Mouse (Mus musculus) T-cell, adult 2 months (primary cell): ENCODE measurements around the gene Krtap7-1.

Experiments
- DNase-seq: peaks from one replicate; pipeline ENCODE4 v3.0.0; 2022; ENCODE audit warnings: low spot score

Gene Krtap7-1

DNA sequence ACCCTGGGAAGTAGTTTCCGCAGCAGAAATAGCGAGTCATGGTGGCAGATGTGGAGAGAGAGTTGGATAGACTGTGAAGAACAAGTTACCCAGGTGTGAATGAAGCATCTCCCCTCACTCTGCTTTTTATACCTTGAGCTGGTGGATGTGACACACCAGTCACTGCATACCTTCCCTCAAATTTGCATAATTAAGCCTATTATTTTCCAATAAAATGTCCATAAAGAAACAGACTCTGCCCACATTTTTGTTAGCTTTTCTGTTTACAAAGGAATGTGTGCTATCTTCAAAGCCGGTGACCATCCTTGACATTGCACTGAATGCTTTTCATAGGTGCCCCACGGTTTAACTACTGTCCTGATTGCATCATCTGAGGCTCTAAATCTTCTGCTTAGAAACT, at the start of gene Krtap7-1:
TSS of gene Krtap7-1 (minus strand) at position 101 of the 400 bp plus-strand sequence.
- no peak for DNase-seq

DNA sequence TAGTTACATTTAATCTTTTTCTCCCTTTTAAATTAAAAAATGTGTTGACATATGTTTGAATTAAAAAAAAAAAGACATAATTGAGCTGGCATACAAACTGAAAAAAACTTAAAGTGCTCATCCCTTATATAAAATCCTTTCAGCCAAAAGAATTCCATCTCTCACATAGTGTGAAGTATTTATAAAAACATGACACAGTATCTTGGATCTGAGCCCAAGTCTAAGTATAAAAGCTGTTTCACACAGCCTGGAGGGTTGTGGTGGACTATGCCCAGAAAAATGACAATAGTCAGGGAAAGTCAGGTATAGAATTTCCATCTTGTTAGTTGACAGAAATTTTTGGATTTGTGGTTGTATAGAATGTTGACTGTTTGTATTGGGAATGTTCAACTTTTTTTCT, 42.2 kb upstream of the Krtap7-1 start:
- no peak for DNase-seq

DNA sequence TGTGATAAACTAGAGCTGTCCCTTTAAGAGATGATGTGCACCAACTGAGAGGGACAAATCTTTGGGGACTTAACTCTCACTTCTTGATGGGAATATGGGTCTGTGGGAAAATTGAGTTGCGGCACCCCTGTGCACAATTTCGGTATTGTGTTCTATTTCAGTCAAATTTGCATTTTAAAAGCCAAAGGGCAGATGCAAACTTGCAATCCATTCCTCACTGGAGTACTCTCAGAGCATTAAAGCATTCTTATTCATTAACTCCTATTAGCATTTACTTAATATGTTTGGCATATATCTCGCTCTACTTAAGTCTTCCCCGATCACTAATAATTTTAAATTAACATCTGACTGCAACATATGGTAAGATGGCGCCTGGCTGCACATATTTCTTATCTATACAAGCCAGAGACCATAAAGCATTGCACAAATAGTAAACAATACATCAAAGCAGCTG, 29.9 kb upstream of the Krtap7-1 start:
- DNase-seq, result no peak

DNA sequence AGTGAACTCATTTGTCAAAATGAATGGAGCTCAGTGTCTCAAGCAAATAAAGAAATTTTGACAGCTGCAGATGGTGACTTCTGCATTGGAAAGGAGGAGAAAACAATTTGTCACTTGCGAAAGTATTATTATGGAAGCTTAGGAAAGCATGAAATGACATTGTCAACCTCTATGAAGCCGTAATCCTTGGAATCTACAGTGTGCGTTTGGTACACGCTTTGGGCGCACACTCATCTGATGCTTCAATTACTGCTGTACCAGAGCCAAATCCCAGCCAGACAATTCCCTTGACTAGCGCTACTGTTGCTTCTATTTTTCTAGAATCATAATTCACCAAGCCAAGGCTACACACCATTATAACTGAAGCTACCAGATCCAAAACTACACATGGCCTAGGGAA, 29.2 kb upstream of the Krtap7-1 start:
- no peak for DNase-seq

DNA sequence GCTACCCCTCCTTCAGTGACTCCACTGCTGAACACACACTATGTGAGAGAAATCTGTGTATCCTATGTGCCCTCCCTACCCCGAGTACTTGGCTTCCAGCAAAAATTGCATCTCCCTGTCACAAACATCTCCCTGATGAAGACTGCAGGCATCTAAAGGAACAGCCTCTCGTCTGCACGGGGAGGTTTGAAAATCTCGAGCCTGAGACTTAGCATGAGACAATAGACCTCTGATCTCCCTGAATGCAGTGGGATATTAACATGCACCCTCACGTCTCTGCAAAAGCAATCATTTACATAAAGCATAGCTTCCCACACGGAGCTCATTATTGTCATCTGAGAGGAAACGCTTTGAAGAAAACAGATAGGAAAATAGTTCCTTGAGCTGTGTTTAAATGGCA, 22.4 kb upstream of the Krtap7-1 start:
- no peak for DNase-seq

DNA sequence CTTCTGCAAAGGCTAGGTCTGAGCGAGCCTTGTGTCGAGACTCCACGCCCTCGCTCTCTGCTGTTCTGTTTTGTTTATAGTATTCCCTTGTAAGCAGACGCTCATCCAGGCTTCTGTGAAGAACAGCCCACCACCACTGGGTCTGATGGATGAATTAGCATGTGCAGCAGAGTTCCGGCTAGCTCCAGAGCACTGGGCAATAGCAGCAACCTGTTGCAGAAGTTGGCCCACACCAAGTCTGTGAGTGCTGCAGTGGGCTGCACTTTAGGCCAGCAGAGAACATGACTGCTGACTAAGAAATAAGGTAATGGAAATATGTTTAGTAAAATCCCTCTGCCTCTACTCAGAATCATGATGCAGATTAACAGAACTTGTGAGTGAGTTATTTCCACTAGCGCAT, 21.7 kb upstream of the Krtap7-1 start:
- no peak for DNase-seq

DNA sequence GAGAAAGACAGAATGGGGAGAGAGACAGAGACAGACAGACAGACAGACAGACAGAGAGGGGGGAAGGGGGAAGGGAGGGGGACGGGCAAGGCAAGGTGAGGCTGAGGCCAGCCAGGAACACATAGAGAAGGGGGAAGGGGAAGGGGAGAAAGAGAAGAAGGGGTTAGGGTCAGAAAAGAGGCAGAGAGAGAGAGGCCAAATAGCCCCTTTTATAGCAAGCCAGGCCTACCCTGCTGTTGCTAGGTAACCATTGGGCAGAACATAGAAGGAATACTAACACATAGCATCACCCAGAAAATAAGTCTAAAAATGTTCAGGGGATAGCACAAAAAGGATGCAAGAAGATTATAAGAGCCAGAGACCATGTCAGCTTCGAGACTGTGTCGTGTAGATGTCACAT, 20.3 kb upstream of the Krtap7-1 start:
- no peak for DNase-seq

DNA sequence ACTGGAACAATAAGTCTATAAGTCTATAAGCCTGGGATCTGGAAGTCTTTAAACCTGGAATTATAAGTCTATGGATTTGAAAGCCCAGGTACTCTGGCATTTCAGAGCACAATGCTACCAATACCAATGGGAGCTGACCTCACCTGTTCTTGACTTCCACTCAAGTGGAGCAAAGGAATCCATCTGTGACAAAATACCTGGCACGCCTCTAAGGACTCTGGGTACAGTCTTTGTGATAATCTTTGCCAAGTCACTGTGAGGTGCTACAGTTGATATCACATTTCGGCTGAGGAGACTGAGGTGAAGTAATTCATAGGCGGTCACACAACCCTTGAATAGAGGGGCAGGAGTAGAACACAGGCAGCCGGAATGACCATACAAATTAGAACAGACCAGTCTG, 12.9 kb upstream of the Krtap7-1 start:
- DNase-seq, result no peak

DNA sequence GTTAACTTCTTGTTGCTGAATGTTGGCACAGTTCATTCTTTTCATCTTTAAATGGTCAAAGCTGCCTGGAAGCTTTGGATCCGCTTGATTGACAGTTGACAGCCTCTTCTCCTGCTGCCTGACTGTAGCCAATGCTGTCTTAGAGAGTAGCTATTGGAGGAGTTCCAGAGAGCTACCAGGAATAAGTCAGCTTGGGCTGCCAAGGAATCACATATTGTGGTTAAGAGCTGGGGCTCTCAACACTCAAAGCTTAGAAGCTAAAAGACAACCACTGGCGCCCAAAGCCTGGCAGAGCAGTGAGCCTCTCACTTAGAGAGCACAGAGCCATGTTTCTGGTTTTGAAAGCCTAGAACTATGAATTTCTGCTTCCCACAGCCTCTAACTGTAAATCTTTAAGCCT, 12.4 kb upstream of the Krtap7-1 start:
- no peak for DNase-seq

DNA sequence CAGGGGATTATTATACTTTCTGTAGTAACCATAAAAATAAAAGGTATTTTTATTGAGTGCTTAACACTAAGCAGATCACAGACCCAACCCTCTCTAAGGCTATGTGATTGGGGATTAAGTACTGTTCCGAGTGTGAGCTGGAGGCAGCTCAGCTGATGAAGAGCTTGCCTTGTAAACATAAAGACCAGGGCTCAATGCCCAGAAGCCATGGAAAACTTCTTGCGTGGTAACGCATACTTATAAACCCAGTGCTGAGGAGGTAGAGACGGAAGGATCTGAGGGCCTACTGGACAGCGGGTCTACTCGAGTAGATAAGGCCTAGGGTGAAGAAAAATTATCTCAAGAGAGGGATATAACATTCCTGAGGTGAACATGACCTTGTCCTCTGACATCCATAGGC, 12.0 kb upstream of the Krtap7-1 start:
- DNase-seq, result no peak

DNA sequence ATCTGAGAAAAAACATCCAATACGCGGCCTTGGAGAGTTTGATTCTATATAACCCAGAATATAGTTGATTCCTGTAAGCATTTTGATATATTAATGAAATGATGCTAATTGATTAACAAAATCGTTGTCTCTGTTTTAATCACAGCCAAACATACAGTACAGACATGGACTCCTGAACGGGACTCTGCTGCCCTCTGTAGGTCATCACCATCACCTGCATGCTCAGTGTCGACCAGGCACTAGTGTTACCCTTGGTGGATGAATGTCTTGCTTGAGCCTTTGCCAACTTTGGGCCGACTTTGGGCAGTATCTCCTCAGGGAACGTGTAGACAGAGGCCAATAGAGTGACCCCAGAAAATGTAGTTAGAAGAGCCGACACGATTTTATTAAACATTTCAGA, 9.5 kb upstream of the Krtap7-1 start:
- no peak for DNase-seq

DNA sequence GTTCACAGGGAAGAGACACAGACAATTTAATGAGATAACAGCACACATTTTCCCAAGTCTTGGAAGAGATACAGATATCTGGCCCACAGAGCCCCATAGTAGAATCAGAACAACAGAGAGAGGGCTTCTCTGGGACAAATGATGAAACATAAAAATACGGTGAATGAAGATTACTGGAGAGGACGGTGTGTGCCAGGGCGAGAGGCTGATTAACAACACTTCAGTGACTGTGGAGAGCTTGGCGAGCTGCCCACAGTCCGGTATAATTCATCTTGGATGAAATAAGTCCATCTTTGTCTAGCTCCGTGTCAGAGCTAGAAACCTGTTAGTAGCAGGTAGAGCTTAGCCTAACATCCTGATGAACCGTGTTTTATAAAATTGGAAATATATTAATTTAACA, 5.3 kb upstream of the Krtap7-1 start:
- DNase-seq, result no peak

DNA sequence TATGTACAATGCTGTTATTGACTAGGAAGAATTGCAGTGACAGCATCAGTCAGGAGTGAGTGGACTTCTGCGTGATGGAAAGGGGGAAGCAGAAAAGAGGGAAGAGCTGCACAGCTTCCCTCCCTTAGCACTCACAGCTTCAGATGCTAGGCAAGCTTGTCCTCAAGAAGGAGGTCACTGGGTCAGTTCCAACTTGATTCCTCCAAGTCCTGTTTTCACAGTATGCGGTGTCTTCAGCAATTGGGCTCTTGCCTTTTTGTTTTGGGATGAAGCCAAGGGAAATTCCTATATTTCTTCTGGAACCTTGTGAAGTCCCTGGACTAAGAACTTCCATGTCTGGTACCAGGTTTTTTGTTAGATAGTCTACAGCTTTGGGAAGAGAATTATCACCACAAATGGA, 4.6 kb downstream of the Krtap7-1 start:
- DNase-seq, result no peak

DNA sequence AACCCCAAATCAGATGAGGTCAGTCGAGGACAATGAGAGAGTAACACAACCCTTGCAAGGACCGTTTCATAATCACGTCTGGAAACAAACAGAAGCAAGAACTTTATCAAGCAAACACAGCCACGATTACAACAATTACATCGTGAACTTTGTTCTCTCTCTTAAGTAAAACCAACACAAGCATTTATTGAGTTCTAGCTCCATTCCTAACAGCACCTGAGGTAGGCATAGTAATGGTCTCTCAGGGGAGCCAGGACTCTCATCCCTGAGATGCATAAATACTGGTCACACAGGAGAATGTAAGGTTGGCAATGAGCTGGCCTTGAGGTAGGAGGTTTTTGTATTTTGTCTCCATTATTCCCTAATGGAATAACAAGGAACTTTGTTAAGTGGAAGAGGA, 6.3 kb downstream of the Krtap7-1 start:
- DNase-seq, result no peak

DNA sequence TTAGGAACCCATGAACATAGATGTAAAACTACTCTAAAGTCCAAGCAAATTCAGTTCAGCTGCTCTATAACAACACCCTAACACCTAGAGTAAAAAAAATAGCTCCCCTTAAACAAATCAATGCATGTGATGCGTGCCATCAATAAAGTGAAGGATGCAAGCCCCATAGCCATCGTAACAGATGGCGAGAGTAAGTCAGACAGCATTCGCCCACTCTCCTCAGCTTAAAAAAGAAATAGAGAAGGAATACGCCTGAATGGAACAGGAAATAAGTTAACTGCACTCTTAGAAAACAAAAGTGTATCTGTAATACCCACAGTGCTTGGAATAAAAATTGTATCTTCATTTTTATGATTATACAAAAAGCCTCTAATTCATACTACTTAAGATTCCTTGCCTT, 11.1 kb downstream of the Krtap7-1 start:
- DNase-seq, result no peak

DNA sequence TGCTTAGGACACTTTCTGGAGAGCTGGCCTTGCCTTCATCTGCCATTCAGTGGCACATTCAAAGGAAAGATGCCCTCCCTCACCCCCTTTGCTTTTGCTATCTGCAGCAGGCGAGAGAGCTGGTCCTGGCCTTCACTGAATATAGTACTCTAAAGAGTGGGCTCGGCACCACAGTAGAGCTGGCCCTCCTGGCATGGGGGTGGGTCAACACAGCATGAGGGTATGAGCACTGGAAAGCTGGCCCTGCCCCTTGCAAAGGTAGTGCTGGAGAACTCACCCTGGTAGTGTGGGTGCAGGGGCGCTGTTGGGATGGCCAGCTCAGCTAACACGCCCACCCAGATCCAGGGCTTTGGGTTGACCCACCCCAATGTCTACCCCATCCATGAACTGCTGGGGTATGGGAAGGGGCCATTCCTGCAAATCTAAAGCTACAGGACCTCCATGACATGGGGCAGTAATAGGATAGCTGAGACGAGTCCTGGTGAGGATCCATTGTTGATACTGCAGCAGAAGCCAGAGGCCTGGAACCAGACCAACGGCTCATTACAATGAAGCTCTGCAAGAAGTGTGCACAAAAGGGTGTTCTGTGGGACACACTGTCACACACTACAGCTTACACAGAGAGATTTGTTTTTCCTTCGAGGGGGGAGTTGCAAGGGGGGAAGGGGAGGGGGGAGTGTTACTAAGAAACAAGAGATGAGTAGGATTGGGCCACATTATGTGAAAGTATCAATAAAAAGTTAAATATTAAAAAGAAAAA, 12.5 kb downstream of the Krtap7-1 start:
- DNase-seq, result no peak

DNA sequence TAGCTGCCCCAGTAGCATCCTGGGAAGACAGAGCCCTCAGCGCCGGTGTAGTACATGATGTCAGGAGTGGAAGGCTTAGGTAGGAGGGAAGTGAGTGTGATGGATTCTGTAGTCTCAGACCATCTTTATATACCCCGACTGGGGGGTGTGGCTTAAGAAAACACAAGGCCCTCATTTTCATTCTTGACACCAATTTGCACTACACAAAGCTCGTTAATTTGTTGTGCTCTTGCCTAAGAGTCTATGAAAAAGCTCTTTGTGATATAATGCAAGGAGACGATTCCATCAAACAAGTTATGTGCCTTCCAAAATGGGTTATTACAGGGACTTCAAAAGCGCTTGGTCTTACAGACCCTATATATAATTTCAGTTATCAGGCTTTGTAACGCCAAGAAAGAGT, 20.3 kb downstream of the Krtap7-1 start, which contains the start of gene Krtap8-1:
TSS of gene Krtap8-1 (minus strand) at position 101 of the 400 bp plus-strand sequence.
- no peak for DNase-seq

DNA sequence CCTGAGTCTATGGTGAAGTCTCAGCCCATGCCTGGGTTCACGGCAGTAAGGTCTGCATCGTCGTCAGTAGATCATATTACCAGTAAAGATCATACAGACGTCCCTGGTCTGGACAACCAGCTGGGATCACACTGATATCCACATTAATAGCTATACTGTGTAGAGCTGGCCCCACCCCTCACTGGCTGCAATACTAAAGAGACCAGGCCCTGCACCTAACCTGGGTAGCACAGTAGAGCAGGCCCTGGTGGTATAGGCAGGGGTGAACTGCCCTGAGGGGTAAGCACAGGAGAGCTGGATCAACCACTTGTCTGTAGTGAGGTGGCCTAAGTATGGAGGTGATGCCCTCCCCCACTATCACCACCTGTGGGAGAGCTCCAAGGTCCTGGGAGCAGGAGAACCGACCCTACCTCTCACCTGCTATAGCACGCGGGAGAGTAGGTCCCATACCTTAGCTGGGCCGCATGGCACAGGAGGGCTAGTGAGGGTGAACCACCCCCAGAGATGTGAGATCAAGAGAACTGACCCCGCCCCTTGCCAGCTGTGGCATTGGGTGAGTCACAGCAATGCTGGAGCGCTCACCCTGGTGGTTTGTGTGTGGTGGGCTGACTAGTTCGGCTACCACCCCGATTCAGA, 30.3 kb downstream of the Krtap7-1 start:
- DNase-seq, result no peak

DNA sequence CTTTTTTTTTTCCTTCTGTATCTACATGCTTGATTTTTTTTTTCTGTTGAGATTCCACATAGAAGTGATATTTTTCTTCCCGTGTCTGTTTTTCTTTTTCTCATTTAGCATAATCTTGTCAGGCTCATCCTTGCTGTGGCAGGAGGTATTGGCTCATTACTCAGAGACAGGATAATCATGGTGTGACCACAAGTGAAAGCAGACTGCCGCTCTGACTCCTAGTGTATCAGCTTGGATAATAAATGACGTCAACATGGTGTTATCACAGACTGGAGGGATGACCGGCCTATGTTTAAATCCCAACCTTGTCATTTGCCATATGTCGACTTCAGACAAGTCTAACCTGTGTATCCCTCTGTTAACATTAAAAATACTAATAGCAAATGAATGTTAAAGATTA, 46.9 kb downstream of the Krtap7-1 start:
- no peak for DNase-seq
